ENCODE assay signal across 23 mouse cellular contexts in genomic region chr19:56573184-56573583, GRCm38 (mm10). TPM values are rescaled to one million over a fixed set of nuclear protein-coding genes. Genes with fewer than 3 reads are reported as not detected.
DNase-seq lines count a peak whose midpoint lies in the region; TF ChIP-seq lines count a peak whose summit lies in the region.
"Had no signal": no experiment of that assay in that cellular context is flagged by ENCODE, and none has a peak within 500 bp of the region (broad histone marks: within the 10 kb centered on the region; RNA-seq: fewer than 3 reads in every experiment).

No protein-coding gene starts in this region.

- no peak overlapping the region; the same call in 1 of the 2 replicates for H3K27ac ChIP-seq in left cerebral cortex, adult 2 months
- H3K27ac ChIP-seq: heart, embryonic 13.5 days; hindbrain, embryonic 14.5 days; limb, embryonic 13.5 days; midbrain, embryonic 12.5 days; neural tube, embryonic 12.5 days; stomach, embryonic 15.5 days had no signal

- no peak overlapping the region for H3K4me3 ChIP-seq in left cerebral cortex, adult 2 months
- H3K4me3 ChIP-seq: erythroblast, embryonic 14.5 days; heart, embryonic 13.5 days; limb, embryonic 13.5 days; megakaryocyte, embryonic 14.5 days; midbrain, embryonic 12.5 days; myocyte; neural tube, embryonic 12.5 days; stomach, embryonic 15.5 days had no signal

- intact Hi-C loops in left cerebral cortex, adult 2 months (cut with DNase I), result no loop called here
- intact Hi-C loops in left cerebral cortex, postnatal 36 days (cut with DNase I), result no loop called here

- peak; percentile 22 to 28 for DNase-seq in layer of hippocampus, adult 18-20 months (ENCODE audit: low spot score in 2 of 2)
- no peak for DNase-seq in layer of hippocampus, adult 9-11 months
- peak; percentile 24 for DNase-seq in retina, postnatal 1 day
- DNase-seq in retina, embryonic 14.5 days (ENCODE audit: low spot score), result no peak
- peak; percentile 45 for DNase-seq in left cerebral cortex, adult 2 months (ENCODE audit: extremely low spot score in 1 of 2, low spot score in 2 of 2)
- peak; percentile 53 to 57 for DNase-seq in left cerebral cortex, postnatal 36 days (ENCODE audit: low spot score in 2 of 2)
- no peak for DNase-seq in gastrocnemius, postnatal 10 days
- DNase-seq: adrenal gland, postnatal 14 days; cerebellum, adult 18-20 months; cerebellum, postnatal 10 days; heart, postnatal 10 days; kidney, postnatal 14 days; lung, postnatal 36 days; thymus, postnatal 25 days had no signal

- TF ChIP-seq CTCF in left cerebral cortex, adult 2 months (IDR thresholded peaks at IDR 0.05), result no peak; the same call in 1 of the 2 replicates

RNA-seq across cellular contexts. Expression of gene Nhlrc2, which starts 25.1 kb away (rescaled TPM):
- 10 to 100 TPM; 12.7 to 13.3 TPM for total RNA-seq in layer of hippocampus, adult 18-20 months (2021)
- 10 to 100 TPM; 13.1 to 15.1 TPM for total RNA-seq in left cerebral cortex, adult 2 months (2021)
- 10 to 100 TPM; 11.8 to 14.5 TPM for total RNA-seq in left cerebral cortex, postnatal 36 days (2021)
- 10 to 100 TPM; 12.9 to 14.3 TPM for total RNA-seq in gastrocnemius, postnatal 10 days (2021)

RNA-seq across cellular contexts. Expression of gene Dclre1a, which starts 25.2 kb away (rescaled TPM):
- 1 to 10 TPM; 6.6 to 7.3 TPM for total RNA-seq in layer of hippocampus, adult 18-20 months (2021)
- 10 to 100 TPM in 1 of 2 experiments, 1 to 10 TPM in 1; 8.9 to 14.3 TPM for total RNA-seq in left cerebral cortex, adult 2 months (2021)
- 10 to 100 TPM in 1 of 2 experiments, 1 to 10 TPM in 1; 9.5 to 11.2 TPM for total RNA-seq in left cerebral cortex, postnatal 36 days (2021)
- total RNA-seq in gastrocnemius, postnatal 10 days (2021), result 1 to 10 TPM; 6.0 to 6.4 TPM

Comparison
In these comparisons a context has a peak if more than half of its experiments do, and no peak if none do; other contexts are left out.
1. DNase-seq: peak in layer of hippocampus, adult 18-20 months (2 of 2), retina, postnatal 1 day (single experiment), left cerebral cortex, adult 2 months (2 of 2) and left cerebral cortex, postnatal 36 days (2 of 2); none in layer of hippocampus, adult 9-11 months (single experiment), retina, embryonic 14.5 days (single experiment) and gastrocnemius, postnatal 10 days (single experiment).